Mouse (Mus musculus) Patski (cell line): Measurements from ENCODE around the gene Ifi203. TPM values are rescaled to one million over a fixed set of nuclear protein-coding genes. Genes with fewer than 3 reads are reported as not detected.

ENCODE experiments used
- polyA plus RNA-seq: library from polyadenylated mRNA; unstranded; gene quantifications from one replicate; pipeline ENCODE4 v1.2.3, GENCODE M21; 2021

The Ifi203 gene
- polyA plus RNA-seq, 1 experiment from 2014 or later: 0.77 TPM

Other genes with a start within 250 kb of the Ifi203 start
- gene Ifi207, start 200.9 kb downstream of the Ifi203 start, polyA plus RNA-seq: 0.40 TPM
- 6.5 TPM for gene Ifi204, start 175.7 kb downstream of the Ifi203 start, polyA plus RNA-seq
- 2.7 TPM for gene Ifi211, start 29.6 kb downstream of the Ifi203 start, polyA plus RNA-seq
- 0.85 TPM for gene Mndal, start 181 bp downstream of the Ifi203 start, polyA plus RNA-seq
- gene Ifi202b, start 40.1 kb upstream of the Ifi203 start, polyA plus RNA-seq: 8.1 TPM
- gene Ifi205, start 89.1 kb upstream of the Ifi203 start, polyA plus RNA-seq: 0.05 TPM
- gene Olfr433, start 98.0 kb upstream of the Ifi203 start, polyA plus RNA-seq: not detected
- not detected for gene Olfr432, start 106.5 kb upstream of the Ifi203 start, polyA plus RNA-seq
- not detected for gene Olfr430, start 123.9 kb upstream of the Ifi203 start, polyA plus RNA-seq
- not detected for gene Olfr429, start 141.7 kb upstream of the Ifi203 start, polyA plus RNA-seq
- gene Olfr427, start 154.2 kb upstream of the Ifi203 start, polyA plus RNA-seq: not detected
- gene Olfr231, start 178.5 kb upstream of the Ifi203 start, polyA plus RNA-seq: not detected
- not detected for gene Olfr424, start 188.8 kb upstream of the Ifi203 start, polyA plus RNA-seq
- not detected for gene Olfr420, start 213.0 kb upstream of the Ifi203 start, polyA plus RNA-seq
- not detected for gene Spta1, start 230.1 kb upstream of the Ifi203 start, polyA plus RNA-seq